Mouse (Mus musculus): ENCODE data around the gene Fndc4.

Gene Fndc4

DNA sequence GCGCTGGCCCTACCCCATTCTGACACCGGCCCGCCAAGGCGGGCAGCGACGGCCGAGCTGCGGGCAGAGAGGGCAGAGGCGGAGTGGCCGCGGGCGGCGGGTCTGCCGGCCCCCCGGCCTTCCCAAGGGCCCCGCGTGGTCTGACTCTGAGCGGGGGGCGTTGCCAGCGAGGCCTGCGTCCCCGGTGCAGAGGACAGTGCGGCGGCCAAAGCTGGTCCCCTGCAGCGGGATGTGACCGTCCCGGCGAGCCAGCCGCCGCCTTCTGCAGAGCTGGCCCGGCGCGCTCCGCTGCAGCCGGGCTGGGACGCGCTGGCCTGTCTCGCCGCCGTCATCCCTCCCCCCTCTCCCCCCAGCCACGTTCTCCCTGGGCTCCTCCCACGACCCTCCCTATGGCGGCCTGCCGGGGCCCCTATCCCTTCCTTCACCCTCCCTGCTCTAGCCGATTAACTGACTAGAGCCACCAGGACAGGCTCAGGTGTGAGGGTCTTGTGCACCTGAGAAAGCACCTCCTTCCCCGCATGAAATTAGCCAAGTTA lies at the start of gene Fndc4:
Fndc4 (minus strand) TSS at position 475 of the 536 bp plus-strand sequence.
- DNase-seq (ENCODE audit: low spot score) = no peak

DNA sequence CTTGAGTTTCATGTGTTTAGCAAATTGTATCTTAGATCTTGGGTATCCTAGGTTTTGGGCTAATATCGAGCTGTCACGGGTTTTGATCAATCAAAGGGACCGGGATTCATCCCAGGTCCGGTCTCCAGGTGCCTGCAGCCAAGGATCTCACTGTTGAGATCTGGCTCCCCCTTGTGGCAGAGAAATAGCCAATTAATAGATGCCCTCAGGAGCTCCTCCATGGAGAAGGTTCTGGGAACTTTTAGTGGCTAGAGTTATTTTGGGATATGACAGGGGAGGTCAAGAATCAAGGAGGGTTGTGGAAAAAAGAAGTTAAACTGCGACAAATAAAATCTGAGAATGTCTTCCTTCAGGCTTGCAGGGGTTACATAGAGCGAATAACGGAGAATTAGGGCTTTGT lies 32.4 kb upstream of the Fndc4 start:
- peak; percentile 73 for DNase-seq (ENCODE audit: low spot score)

- no peak for DNase-seq (ENCODE audit: low spot score)
Observed at GRCm38 (mm10) chr5:31326850-31327249, 31.0 kb upstream of the Fndc4 start.

DNA sequence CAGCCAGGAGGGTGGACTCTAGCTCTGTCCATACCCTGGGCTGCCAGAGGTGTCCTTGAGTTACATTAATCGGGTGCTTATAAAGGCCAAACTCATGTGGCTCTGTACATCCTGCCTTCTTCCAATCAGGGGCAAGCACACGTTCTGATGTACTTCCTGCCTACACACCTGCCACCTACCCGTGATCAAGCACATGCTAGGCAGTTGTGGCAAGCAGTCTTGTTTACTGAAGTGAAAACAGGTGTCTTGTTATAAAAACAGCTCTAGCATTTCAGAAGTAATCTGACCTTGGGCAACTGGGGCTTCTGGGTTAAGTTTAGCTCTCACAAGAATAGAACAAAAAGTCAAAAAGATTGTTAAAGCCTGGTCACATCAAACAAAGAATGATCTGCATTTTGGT lies 28.2 kb upstream of the Fndc4 start:
- no peak for DNase-seq (ENCODE audit: low spot score)

- no peak for DNase-seq (ENCODE audit: low spot score)
Observed at GRCm38 (mm10) chr5:31322776-31323175, 26.9 kb upstream of the Fndc4 start.

DNA sequence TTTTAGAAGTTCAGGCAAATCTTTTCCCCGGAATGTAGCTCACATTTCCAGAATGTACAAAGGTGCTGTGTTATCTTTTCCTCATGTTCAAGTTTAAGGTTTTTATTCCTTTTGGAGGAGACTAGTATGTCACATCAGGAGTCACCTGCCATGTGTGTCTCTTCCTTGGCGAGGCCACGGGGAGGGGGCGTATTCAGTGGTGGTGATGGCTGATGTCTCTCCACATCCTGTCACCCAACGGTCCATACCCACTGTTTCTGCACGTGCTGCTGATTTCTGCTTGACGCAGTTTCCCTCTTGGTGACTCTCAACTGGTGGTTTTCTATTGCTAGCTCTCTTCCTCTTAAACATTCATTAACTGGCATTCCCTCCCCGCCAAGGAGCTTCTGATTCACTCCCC lies 16.9 kb upstream of the Fndc4 start:
- DNase-seq (ENCODE audit: low spot score) = no peak

DNA sequence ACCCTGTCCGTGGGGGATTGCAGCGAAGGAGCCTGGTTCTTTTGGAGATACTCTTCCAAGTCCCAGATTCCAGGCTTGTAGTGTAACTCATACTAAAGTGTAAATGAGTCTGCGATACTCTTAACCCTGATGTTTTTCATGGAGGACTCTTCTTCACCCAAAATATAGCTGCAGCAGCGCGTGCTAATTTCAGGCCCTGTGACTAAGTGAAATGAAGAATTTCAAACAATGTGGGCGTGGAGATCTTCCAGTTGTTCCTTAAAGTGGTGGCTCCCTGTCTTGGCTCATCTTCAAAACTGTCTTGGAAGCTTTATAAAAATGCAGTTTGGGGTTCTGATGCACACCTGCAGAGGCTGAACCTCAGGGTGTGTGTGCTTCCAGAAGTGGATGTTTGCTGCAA lies 7.2 kb upstream of the Fndc4 start:
- no peak for DNase-seq (ENCODE audit: low spot score)

DNA sequence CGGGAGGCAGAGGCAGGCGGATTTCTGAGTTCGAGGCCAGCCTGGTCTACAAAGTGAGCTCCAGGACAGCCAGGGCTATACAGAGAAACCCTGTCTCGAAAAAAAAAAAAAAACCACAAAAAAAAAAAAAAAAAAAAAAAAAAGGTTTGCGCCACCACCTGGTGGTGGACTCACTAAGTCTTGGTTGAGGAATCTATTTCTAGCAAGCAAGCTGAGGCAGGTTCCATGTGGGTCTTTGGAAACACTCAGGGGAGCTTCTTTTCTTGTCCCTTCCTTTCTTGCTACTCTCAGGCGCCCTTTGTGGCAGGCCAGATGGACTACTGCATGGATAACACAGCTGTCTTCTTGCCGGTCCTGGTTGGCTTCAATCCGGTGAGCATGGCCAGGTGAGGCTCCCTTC lies 6.0 kb upstream of the Fndc4 start:
- DNase-seq (ENCODE audit: low spot score) = no peak

- DNase-seq (ENCODE audit: low spot score) = no peak
Observed at GRCm38 (mm10) chr5:31298486-31298885, 2.6 kb upstream of the Fndc4 start.

DNA sequence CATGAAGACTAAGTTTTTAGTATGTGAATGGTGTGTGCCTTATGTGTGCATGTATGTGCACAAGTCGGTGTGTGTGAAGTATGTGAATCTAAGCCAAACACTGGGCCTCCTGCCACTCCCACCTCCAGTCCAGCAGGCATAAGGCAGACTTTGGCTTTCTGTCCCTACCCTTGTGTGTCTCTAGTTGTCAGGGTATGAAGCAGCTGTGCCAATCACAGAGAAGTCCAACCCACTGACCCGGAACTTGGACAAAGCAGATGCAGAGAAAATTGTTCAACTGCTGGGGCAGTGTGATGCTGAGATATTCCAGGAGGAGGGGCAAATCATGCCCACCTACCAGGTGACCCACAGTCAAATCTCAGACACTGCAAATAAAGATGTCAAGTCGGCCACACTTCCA lies 2.1 kb upstream of the Fndc4 start:
- no peak for DNase-seq (ENCODE audit: low spot score)

- DNase-seq (ENCODE audit: low spot score) = no peak
Observed at GRCm38 (mm10) chr5:31297047-31297757, 1.3 kb upstream of the Fndc4 start, which contains the start of gene Gckr. Gene Gckr, plus strand, starts transcription at chr5:31297443.

DNA sequence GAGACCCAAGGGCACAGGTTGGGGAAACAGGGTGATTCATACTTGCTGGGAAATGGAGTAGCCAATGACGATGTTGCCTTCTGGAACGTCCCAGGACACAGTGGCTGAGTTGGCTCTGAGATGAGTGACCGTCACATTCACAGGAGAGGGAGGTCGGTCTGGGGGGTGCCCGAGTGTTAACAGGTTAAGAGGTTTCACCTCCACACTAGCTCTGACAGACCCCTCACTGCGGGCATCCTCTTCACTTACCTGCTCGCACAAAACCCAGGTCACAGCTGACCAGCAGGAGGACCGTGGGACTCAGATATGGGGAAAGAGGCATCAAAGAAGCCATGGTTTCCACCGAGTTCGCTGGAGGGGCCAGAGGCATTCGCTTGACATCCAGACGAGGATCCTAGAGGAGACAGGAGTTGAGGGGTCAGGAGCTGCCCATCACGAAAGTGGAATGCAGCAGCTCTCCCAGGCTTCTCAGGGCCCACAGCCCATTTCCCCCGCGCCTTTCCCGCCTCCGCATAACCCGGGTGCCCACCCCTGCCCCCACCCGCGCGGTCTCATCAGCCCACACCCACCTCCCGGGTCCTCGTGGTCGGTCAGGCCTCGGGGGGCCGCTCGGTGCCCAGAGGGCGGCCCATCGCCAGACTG lies 795 bp downstream of the Fndc4 start:
- DNase-seq (ENCODE audit: low spot score) = no peak

DNA sequence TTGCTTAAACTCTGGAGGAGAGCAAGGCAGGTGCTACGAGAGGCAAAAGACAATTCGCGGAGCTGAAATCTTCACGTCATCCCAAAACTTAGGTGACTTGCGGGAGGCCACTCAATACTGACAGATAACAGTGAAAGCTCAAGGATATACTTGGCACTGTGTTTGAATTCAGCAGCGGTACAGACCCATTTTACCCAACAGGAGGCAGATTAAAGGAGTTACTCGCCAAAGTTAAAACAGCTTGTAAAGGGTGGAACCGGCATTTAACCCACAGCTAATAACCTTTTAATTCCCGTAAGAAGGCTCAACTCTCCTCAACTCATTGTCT lies 4.6 kb downstream of the Fndc4 start:
- DNase-seq (ENCODE audit: low spot score) = no peak

- DNase-seq (ENCODE audit: low spot score) = peak; percentile 98
Observed at GRCm38 (mm10) chr5:31290521-31291360, 5.1 kb downstream of the Fndc4 start, which contains the start of gene Ift172. Gene Ift172, minus strand, starts transcription at chr5:31291116.

DNA sequence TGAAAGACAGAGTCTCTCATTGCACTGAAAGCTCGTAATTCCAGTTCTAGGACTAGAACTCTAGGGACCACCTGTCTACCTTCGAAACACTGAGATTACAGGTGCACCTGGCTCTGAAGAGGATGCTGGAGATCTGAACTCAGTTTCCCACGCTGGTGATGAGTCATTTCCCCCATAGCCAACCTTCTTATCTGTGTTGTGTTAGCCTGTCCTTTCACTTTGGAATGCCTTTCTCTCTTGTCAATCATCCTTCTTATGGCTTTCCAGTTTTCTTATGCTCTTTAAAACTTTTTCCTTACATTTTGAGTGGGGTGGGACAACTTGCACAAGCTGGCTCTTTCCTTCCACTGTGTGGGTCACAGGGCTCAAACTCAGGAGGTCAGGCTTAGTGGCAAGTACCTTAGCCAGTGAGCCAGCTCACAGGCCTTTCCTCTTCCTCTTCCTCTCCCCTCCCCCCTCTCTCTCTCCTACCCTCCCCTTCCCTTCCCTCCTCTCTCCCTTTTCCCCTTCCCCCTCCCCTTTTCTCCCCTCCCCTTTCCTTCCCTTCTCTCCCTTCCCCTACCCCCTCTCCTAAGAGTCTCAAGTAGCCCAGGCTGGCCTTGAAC lies 6.2 kb downstream of the Fndc4 start:
- DNase-seq (ENCODE audit: low spot score) = no peak

- peak; percentile 21 for DNase-seq (ENCODE audit: low spot score)
Observed at GRCm38 (mm10) chr5:31288655-31289054, 7.2 kb downstream of the Fndc4 start.

- DNase-seq (ENCODE audit: low spot score) = no peak
Observed at GRCm38 (mm10) chr5:31288225-31288624, 7.7 kb downstream of the Fndc4 start.

DNA sequence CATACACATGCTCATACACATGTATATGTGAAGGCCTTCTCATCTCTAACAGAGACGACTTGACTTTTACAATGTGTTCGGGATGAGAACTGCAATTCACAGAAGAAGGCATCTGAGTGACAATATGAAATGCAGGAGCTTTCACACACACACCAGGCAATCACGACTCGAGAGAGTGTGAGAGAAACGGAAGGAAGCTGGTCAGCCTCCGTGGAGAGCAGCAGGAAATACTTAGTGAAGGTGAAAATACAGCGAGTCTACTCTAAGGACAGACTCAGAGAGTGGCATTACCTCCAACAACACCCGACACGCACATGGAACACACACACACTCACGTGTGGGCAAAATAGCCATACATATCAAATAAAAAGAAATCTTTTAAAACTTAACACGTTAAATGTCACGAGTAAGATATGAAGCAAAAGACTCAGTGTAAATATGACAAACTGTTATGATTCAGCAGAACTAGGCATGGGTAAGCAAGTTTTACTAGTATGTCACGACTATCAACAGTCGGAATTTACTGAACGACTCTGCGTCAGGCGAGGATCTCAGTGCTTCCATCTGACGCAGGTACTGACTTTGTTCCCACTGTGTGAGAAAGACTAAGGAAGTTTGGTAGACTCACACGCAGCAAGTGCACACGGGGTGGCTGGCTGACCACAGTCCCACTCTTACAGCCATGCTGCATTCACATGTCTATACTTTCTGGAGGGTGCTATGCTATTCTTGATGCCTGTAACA lies 16.5 kb downstream of the Fndc4 start:
- DNase-seq (ENCODE audit: low spot score) = no peak

GRCm38 (mm10) chr5:31273018-31273417 lies 22.9 kb downstream of the Fndc4 start:
- DNase-seq (ENCODE audit: low spot score) = no peak

GRCm38 (mm10) chr5:31267686-31268085 lies 28.2 kb downstream of the Fndc4 start:
- DNase-seq (ENCODE audit: low spot score) = no peak

- no peak for DNase-seq (ENCODE audit: low spot score)
Observed at GRCm38 (mm10) chr5:31266101-31266500, 29.8 kb downstream of the Fndc4 start.

- DNase-seq (ENCODE audit: low spot score) = no peak
Observed at GRCm38 (mm10) chr5:31257616-31258015, 38.3 kb downstream of the Fndc4 start.
